Mouse (Mus musculus): Measurements from ENCODE around the gene Nostrin.

The Nostrin gene

GRCm38 (mm10) chr2:69129425-69130210, 6.0 kb upstream of the Nostrin start:
- no peak for DNase-seq (ENCODE audit: low read depth, low spot score)

- no peak for DNase-seq (ENCODE audit: low read depth, low spot score)
Observed at GRCm38 (mm10) chr2:69132046-69132445, 3.6 kb upstream of the Nostrin start.

- DNase-seq (ENCODE audit: low read depth, low spot score) = no peak
Observed at GRCm38 (mm10) chr2:69132488-69133040, 3.0 kb upstream of the Nostrin start.

- DNase-seq (ENCODE audit: low read depth, low spot score) = no peak
Observed at GRCm38 (mm10) chr2:69134186-69134585, 1.4 kb upstream of the Nostrin start.

- DNase-seq (ENCODE audit: low read depth, low spot score) = no peak
Observed at GRCm38 (mm10) chr2:69134937-69135336, 663 bp upstream of the Nostrin start.

GRCm38 (mm10) chr2:69137406-69138084, 1.9 kb downstream of the Nostrin start:
- no peak for DNase-seq (ENCODE audit: low read depth, low spot score)

- DNase-seq (ENCODE audit: low read depth, low spot score) = no peak
Observed at GRCm38 (mm10) chr2:69138759-69139158, 3.2 kb downstream of the Nostrin start.

GRCm38 (mm10) chr2:69140215-69140614, 4.6 kb downstream of the Nostrin start:
- DNase-seq (ENCODE audit: low read depth, low spot score) = no peak

- DNase-seq (ENCODE audit: low read depth, low spot score) = no peak
Observed at GRCm38 (mm10) chr2:69140816-69141215, 5.2 kb downstream of the Nostrin start.

- DNase-seq (ENCODE audit: low read depth, low spot score) = no peak
Observed at GRCm38 (mm10) chr2:69148691-69149090, 13.1 kb downstream of the Nostrin start.

- DNase-seq (ENCODE audit: low read depth, low spot score) = no peak
Observed at GRCm38 (mm10) chr2:69149154-69149553, 13.6 kb downstream of the Nostrin start.

GRCm38 (mm10) chr2:69150841-69151240, 15.2 kb downstream of the Nostrin start:
- DNase-seq (ENCODE audit: low read depth, low spot score) = no peak

GRCm38 (mm10) chr2:69155861-69156260, 20.3 kb downstream of the Nostrin start:
- DNase-seq (ENCODE audit: low read depth, low spot score) = no peak

GRCm38 (mm10) chr2:69156283-69156682, 20.7 kb downstream of the Nostrin start:
- no peak for DNase-seq (ENCODE audit: low read depth, low spot score)

- no peak for DNase-seq (ENCODE audit: low read depth, low spot score)
Observed at GRCm38 (mm10) chr2:69158907-69159306, 23.3 kb downstream of the Nostrin start.

- DNase-seq (ENCODE audit: low read depth, low spot score) = no peak
Observed at GRCm38 (mm10) chr2:69170395-69171077, 34.9 kb downstream of the Nostrin start.

- no peak for DNase-seq (ENCODE audit: low read depth, low spot score)
Observed at GRCm38 (mm10) chr2:69175296-69175695, 39.7 kb downstream of the Nostrin start.

GRCm38 (mm10) chr2:69179721-69180120, 44.1 kb downstream of the Nostrin start:
- DNase-seq (ENCODE audit: low read depth, low spot score) = no peak

- no peak for DNase-seq (ENCODE audit: low read depth, low spot score)
Observed at GRCm38 (mm10) chr2:69187990-69188389, 52.4 kb downstream of the Nostrin start.

- DNase-seq (ENCODE audit: low read depth, low spot score) = no peak
Observed at GRCm38 (mm10) chr2:69188732-69189131, 53.1 kb downstream of the Nostrin start.

GRCm38 (mm10) chr2:69189222-69189621, 53.6 kb downstream of the Nostrin start:
- DNase-seq (ENCODE audit: low read depth, low spot score) = no peak

- DNase-seq (ENCODE audit: low read depth, low spot score) = no peak
Observed at GRCm38 (mm10) chr2:69191059-69191458, 55.5 kb downstream of the Nostrin start.
